Mouse (Mus musculus) lung, embryonic 16.5 days (tissue): ENCODE measurements around the gene Foxo6. TPM values are rescaled to one million over a fixed set of nuclear protein-coding genes. Genes with fewer than 3 reads are reported as not detected.
A peak's percentile ranks its signal among the peaks of the same experiment; 100 is the strongest.

Experiments used
- ATAC-seq: fragments of 200-750 bp; cut with Nextera tagmentation; 2 replicates; pipeline ENCODE4 v1.8.0; 2017; ENCODE audit warnings: low read depth, mild to moderate bottlenecking, moderate library complexity
- H3K27ac ChIP-seq: fragments of 300-500 bp; sonication (generic); 2 replicates; pipeline ENCODE4 v1.5.1; 2014; ENCODE audit warnings: mild to moderate bottlenecking, control low read depth, low read length
- H3K27me3 ChIP-seq: fragments of 300-500 bp; sonication (generic); 2 replicates; pipeline ENCODE4 v1.6.1; 2014; ENCODE audit warnings: low read depth, low read length, mixed read lengths; ENCODE audit not compliant: control insufficient read depth, insufficient read depth
- H3K36me3 ChIP-seq: fragments of 300-500 bp; sonication (generic); 2 replicates; pipeline ENCODE4 v1.6.1; 2014; ENCODE audit warnings: low read length; ENCODE audit not compliant: control insufficient read depth, insufficient read depth
- H3K4me1 ChIP-seq: fragments of 300-500 bp; sonication (generic); replicated peaks from 2 replicates; pipeline ENCODE4 v1.6.1; 2014; ENCODE audit warnings: low read length, mixed read lengths; ENCODE audit not compliant: control insufficient read depth, insufficient read depth
- H3K4me2 ChIP-seq: fragments of 300-500 bp; sonication (generic); 2 replicates; pipeline ENCODE4 v1.6.1; 2014; ENCODE audit warnings: low read depth, low read length, control low read depth
- H3K4me3 ChIP-seq: fragments of 300-500 bp; sonication (generic); 2 replicates; pipeline ENCODE4 v1.5.1; 2014; ENCODE audit warnings: mild to moderate bottlenecking, low read length, control low read depth
- H3K9ac ChIP-seq: fragments of 300-500 bp; sonication (generic); 2 replicates; pipeline ENCODE4 v1.6.1; 2014; ENCODE audit warnings: low read length, control low read depth
- H3K9me3 ChIP-seq: fragments of 300-500 bp; sonication (generic); 2 replicates; pipeline ENCODE4 v1.6.1; 2016; ENCODE audit warnings: low read length; ENCODE audit not compliant: control insufficient read depth
- WGBS: fragments of 180-500 bp; shearing (Covaris S2); extraction: QIAGEN DNeasy Blood & Tissue Kit; methylation state at CpG from one replicate; pipeline ENCODE4 v1.1.7; 2014; 5-methylcytosine and 5-hydroxymethylcytosine counted together
- polyA plus RNA-seq: library from polyadenylated mRNA; unstranded; fragments of >200 nt; fragmentation: Nextera tagmentation; extraction: Ambion mirVana; gene quantifications from 2 replicates; pipeline ENCODE4 v1.2.1, GENCODE M21; 2015

Foxo6 gene
- polyA plus RNA-seq, 1 experiment from 2014 or later: 0.24 TPM

DNA sequence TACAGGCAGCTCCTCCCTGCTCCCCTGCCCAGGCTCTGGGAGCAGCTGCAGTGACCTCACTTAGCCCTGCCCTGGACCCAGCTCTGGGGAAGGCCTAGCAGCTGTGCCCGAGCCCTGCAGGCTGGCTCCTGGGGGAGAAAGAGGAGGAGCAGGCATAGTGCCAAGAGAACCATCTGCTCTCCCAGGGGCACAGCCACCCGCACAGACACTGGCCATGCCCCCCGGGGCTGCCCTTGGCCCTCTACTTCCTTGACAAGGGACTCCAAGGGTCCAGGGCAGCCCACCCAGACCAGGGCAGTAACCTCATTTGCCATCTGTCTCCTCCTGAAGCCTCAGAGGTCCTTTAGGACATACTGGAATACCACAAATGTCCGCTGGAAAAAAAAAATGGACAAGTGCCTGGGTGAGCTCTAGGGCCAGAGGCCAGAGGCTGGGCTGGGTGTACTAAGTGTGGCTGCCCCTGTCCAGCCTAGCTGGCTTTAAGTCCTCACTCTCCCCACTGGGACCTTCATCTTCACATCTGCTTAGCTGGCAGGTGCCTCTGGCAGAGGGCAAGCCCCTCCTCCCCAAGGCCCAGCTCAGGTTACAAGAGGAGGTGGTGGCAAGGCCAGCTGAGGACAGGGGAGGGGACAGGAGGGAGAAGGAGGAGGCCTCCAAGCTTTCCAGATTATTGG, 9.8 kb downstream of the Foxo6 start:
- WGBS: 26% methylated on average over 4 of the region's 4 CpGs
- peak; percentile 65 for ATAC-seq
- no peak overlapping the region for H3K27ac ChIP-seq
- H3K27me3 ChIP-seq: peaks cover 28% of the 10 kb centered on the region
- no peaks in the 10 kb centered on the region for H3K9me3 ChIP-seq
- H3K4me1 ChIP-seq: peaks cover 10% of the 10 kb centered on the region
- H3K9ac ChIP-seq: no peak overlapping the region
- H3K36me3 ChIP-seq: no peaks in the 10 kb centered on the region
- no peak overlapping the region for H3K4me2 ChIP-seq
- H3K4me3 ChIP-seq: no peak overlapping the region

DNA sequence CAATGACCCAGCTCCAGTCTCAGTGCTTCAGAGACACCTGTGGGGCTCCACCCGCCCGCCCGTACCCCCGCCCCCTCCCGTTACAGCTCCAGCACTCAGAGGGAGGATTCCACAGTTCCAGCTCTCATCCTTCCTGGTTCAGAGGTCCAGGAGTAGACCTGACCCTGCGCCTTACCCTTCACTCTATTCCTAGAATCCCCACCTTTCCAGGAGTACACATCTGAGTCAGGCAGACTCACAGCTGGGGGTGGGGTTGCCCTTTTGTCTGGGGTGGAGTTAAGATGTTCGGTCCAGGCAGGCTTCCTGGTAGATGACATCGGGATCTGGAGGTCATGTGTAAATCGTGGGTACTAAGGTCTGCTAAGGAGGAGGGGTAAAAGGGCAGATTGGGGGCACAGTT, 11.7 kb downstream of the Foxo6 start:
- H3K4me2 ChIP-seq: no peak overlapping the region
- no peaks in the 10 kb centered on the region for H3K9me3 ChIP-seq
- peaks cover 9% of the 10 kb centered on the region for H3K4me1 ChIP-seq
- no peak overlapping the region for H3K4me3 ChIP-seq
- H3K27me3 ChIP-seq: peaks cover 29% of the 10 kb centered on the region
- H3K9ac ChIP-seq: no peak overlapping the region
- no peaks in the 10 kb centered on the region for H3K36me3 ChIP-seq
- no peak overlapping the region for H3K27ac ChIP-seq
- no peak for ATAC-seq
- WGBS: 71% methylated on average over 9 of the region's 9 CpGs

GRCm38 (mm10) chr4:120273594-120273993, 13.6 kb downstream of the Foxo6 start:
- Histone ChIP-seq H3K27me3 (peaks cover 46% of the 10 kb centered on the region), H3K4me1 (peaks cover 13% of the 10 kb centered on the region), H3K36me3 (no peaks in the 10 kb centered on the region), H3K9ac (no peak overlapping the region), H3K27ac (no peak overlapping the region), H3K4me3 (no peak overlapping the region), H3K9me3 (no peaks in the 10 kb centered on the region), H3K4me2 (no peak overlapping the region)
- 28% methylated on average over 7 of the region's 7 CpGs for WGBS
- ATAC-seq: no peak

DNA sequence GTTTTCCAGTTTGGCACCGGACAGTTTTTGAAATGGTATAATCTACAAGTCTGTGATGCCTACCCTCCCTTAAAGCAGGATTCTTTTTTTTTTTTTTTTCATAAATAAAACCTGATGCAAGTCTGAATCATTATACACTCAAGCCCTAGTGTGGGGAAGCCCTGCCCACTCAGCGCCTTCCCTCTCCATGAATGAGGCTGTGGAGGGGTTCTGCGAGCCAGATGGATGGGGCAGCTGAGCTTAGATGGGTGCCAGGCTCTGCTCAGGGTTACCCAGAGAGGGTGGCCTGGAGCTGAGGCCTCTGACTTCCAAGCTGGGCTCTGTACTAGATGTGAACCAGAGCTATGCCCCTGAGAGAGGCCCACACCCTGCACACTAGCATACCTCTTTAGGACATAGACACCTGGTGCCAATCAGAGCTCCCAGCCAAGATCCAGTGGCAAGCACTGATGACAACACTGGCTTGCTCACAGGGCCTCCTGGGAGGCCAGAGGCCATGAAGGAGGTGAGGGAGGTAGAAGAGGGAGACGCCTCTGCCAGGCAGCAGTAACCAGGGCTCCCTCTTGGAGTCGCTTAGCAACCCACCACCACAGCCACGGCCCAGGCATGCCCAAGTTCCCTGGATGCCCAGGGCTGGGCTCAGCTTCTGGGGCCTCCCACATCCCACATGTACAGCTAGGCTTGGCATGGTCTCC, 15.1 kb downstream of the Foxo6 start:
- no peaks in the 10 kb centered on the region for H3K9me3 ChIP-seq
- H3K27ac ChIP-seq: no peak overlapping the region
- no peaks in the 10 kb centered on the region for H3K36me3 ChIP-seq
- H3K9ac ChIP-seq: no peak overlapping the region
- H3K4me2 ChIP-seq: no peak overlapping the region
- WGBS: 81% methylated on average over 6 of the region's 6 CpGs
- ATAC-seq: no peak
- H3K4me1 ChIP-seq: peaks cover 18% of the 10 kb centered on the region
- peaks cover 61% of the 10 kb centered on the region for H3K27me3 ChIP-seq
- H3K4me3 ChIP-seq: no peak overlapping the region

GRCm38 (mm10) chr4:120271208-120271607, 15.9 kb downstream of the Foxo6 start:
- Histone ChIP-seq H3K4me2 (no peak overlapping the region), H3K27me3 (peaks cover 68% of the 10 kb centered on the region), H3K9me3 (no peaks in the 10 kb centered on the region), H3K36me3 (no peaks in the 10 kb centered on the region), H3K4me3 (no peak overlapping the region), H3K4me1 (peaks cover 18% of the 10 kb centered on the region), H3K9ac (no peak overlapping the region), H3K27ac (no peak overlapping the region)
- ATAC-seq: no peak
- 58% methylated on average over 8 of the region's 8 CpGs for WGBS

GRCm38 (mm10) chr4:120270937-120271199, 16.3 kb downstream of the Foxo6 start:
- no peak overlapping the region for H3K27ac ChIP-seq
- peaks cover 18% of the 10 kb centered on the region for H3K4me1 ChIP-seq
- no peak overlapping the region for H3K4me3 ChIP-seq
- WGBS: 20% methylated on average over 4 of the region's 4 CpGs
- no peaks in the 10 kb centered on the region for H3K36me3 ChIP-seq
- no peaks in the 10 kb centered on the region for H3K9me3 ChIP-seq
- peaks cover 70% of the 10 kb centered on the region for H3K27me3 ChIP-seq
- ATAC-seq: no peak
- no peak overlapping the region for H3K9ac ChIP-seq
- H3K4me2 ChIP-seq: no peak overlapping the region

- Histone ChIP-seq H3K4me2 (no peak overlapping the region), H3K36me3 (no peaks in the 10 kb centered on the region), H3K4me1 (peaks cover 18% of the 10 kb centered on the region), H3K4me3 (no peak overlapping the region), H3K27me3 (peaks cover 75% of the 10 kb centered on the region), H3K9me3 (no peaks in the 10 kb centered on the region), H3K9ac (no peak overlapping the region), H3K27ac (no peak overlapping the region)
- 68% methylated on average over 4 of the region's 4 CpGs for WGBS
- ATAC-seq: no peak
These were observed 16.8 kb downstream of the Foxo6 start for GRCm38 (mm10) chr4:120270148-120270936.

- WGBS: 11% methylated on average over 9 of the region's 9 CpGs
- no peaks in the 10 kb centered on the region for H3K36me3 ChIP-seq
- no peaks in the 10 kb centered on the region for H3K9me3 ChIP-seq
- no peak overlapping the region for H3K4me2 ChIP-seq
- H3K4me3 ChIP-seq: no peak overlapping the region
- ATAC-seq: no peak
- no peak overlapping the region for H3K27ac ChIP-seq
- H3K4me1 ChIP-seq: peaks cover 18% of the 10 kb centered on the region
- peaks cover 73% of the 10 kb centered on the region for H3K27me3 ChIP-seq
- no peak overlapping the region for H3K9ac ChIP-seq
These were observed 17.7 kb downstream of the Foxo6 start for GRCm38 (mm10) chr4:120269426-120269825.

DNA sequence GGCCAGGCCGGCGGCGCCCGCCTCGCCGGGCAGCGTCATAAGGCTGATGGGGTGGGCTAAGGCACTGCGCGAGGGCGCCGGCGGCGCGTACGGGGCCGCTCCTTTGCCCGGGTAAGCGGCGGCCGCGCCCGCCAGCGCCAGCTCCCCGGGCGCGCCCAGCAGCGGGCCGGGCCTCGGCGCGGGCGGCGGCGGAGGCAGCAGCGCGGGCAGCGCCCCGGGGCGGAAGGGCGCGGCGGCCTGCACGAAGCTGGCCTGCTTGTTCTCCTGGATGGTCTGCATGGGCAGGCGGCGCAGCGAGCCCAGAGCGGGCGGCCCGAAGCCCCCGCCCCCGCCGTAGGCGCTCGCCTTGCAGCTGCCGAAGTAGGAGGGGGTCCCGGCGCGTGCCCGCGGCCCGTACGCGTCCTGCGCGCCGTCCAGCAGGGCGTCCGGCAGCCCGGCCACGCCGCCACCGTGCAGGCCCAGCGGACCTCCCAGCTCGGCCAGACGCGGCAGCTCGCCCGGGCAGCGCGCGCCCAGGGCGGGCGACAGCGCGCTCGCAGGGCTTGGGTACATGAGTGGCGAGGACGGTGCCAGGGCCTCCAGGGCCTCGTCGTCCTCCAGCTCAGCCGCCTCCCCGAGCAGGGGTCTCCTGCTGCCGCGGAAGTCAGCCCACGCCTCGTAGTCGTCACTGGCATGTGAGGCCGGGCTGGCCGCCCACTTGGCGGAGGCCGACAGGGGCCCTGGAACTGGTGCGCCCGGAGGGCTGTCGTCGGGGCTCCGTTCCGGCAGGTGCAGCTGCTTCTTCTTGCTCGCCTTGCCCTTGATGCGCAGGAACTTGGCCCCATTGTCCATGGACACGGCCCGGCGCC, 18.7 kb downstream of the Foxo6 start:
- Histone ChIP-seq H3K27me3 (peaks cover 65% of the 10 kb centered on the region), H3K36me3 (no peaks in the 10 kb centered on the region), H3K4me2 (peak overlapping the region; percentile 75), H3K4me3 (peak overlapping the region; percentile 49), H3K27ac (no peak overlapping the region), H3K9me3 (no peaks in the 10 kb centered on the region), H3K9ac (peak overlapping the region; percentile 58), H3K4me1 (peaks cover 21% of the 10 kb centered on the region)
- ATAC-seq: peak; percentile 51
- WGBS: under 1% methylated on average over 92 of the region's 112 CpGs
